Mouse (Mus musculus): Measurements from ENCODE around the gene Pax7. TPM values are rescaled to one million over a fixed set of nuclear protein-coding genes. Genes with fewer than 3 reads are reported as not detected.

The Pax7 gene
- total RNA-seq, 1 experiment: 0.09 TPM

DNA sequence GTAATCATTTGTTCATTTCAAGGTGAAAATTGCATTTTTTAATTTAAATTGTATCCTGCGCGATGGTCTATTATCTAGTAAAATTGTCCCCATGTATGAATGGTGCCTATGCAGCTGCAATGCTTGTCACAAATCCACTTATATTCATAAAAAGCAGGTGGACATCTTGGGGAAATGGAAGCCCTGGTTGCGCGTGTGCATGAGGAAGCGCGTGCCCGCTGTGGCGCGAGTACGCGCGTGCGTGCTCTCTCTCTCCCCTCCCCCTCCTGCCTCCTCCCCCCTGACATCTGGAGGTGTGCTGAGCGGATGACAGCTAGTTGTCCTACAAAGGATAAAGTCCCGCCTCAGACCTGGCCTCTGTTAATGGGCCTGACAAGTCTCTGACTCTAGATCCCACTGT, 107.9 kb downstream of the Pax7 start:
- H3K36me3 ChIP-seq (ENCODE audit: control insufficient read depth, insufficient read depth, low read length, poor library complexity, severe bottlenecking): no peaks in the 10 kb centered on the region
- DNase-seq (ENCODE audit: low read depth, low spot score): no peak
- H3K9me3 ChIP-seq (ENCODE audit: control insufficient read depth, insufficient read depth, low read depth, low read length): no peaks in the 10 kb centered on the region
- TF ChIP-seq MAFK (IDR thresholded peaks at IDR 0.05; ENCODE audit: insufficient read depth, low read depth, low read length) (no peak), ZNF384 (IDR thresholded peaks at IDR 0.05; ENCODE audit: low read depth, low read length) (no peak), ZC3H11A (IDR thresholded peaks at IDR 0.05; ENCODE audit: borderline replicate concordance, low read depth, low read length) (no peak), CHD2 (IDR thresholded peaks at IDR 0.05; ENCODE audit: low read depth, low read length) (no peak), HCFC1 (IDR thresholded peaks at IDR 0.05; ENCODE audit: borderline replicate concordance, insufficient read depth, low read length) (no peak)
- in situ Hi-C loops (cut with MboI; ENCODE audit: low sequenced_read_pairs in 2 of 2, unreplicated experiment in 2 of 2): no loop called here
- peaks cover 0 to 6% of the 10 kb centered on the region in 2 experiments; a peak in 3 of 4 replicates for H3K4me1 ChIP-seq (ENCODE audit: control insufficient read depth in 2 of 2, insufficient read depth in 2 of 2, low read length in 2 of 2, poor library complexity in 1 of 2)
- no peak overlapping the region for H3K9ac ChIP-seq (ENCODE audit: insufficient read depth, low read depth, low read length, poor library complexity, severe bottlenecking)
- H3K27ac ChIP-seq (ENCODE audit: insufficient read depth, low read depth, low read length, poor library complexity, severe bottlenecking): no peak overlapping the region
- H3K4me3 ChIP-seq (ENCODE audit: insufficient read depth in 1 of 2, low read depth in 1 of 2, low read length in 2 of 2, poor library complexity in 1 of 2, severe bottlenecking in 1 of 2): no peak overlapping the region

DNA sequence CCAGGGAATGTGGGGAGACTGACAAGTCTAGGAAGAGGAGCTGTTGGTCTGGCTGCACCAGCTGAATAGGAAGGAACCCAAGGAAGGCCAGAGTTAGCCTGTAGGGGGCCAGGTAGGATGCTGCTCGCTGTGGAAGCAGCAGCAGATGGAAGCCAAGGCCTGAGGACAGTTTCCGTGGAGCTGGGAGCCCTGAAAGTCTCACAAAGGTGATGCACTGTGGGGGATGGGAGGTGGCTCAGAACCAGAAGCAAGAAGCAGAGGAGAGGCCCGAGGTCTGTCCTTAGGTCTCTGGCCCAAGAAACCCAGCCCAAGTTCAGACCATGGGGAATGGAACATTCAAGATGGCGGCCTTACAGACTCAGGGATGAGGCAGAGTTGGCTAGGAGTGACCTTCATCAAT, 109.0 kb downstream of the Pax7 start:
- Histone ChIP-seq H3K4me1 (ENCODE audit: control insufficient read depth in 2 of 2, insufficient read depth in 2 of 2, low read length in 2 of 2, poor library complexity in 1 of 2) (peaks cover 0 to 6% of the 10 kb centered on the region in 2 experiments; a peak in 3 of 4 replicates), H3K9me3 (ENCODE audit: control insufficient read depth, insufficient read depth, low read depth, low read length) (no peaks in the 10 kb centered on the region), H3K9ac (ENCODE audit: insufficient read depth, low read depth, low read length, poor library complexity, severe bottlenecking) (no peak overlapping the region), H3K4me3 (ENCODE audit: insufficient read depth in 1 of 2, low read depth in 1 of 2, low read length in 2 of 2, poor library complexity in 1 of 2, severe bottlenecking in 1 of 2) (peak overlapping the region; percentile 0 to 29; a peak in 3 of 4 replicates), H3K27ac (ENCODE audit: insufficient read depth, low read depth, low read length, poor library complexity, severe bottlenecking) (no peak overlapping the region), H3K36me3 (ENCODE audit: control insufficient read depth, insufficient read depth, low read length, poor library complexity, severe bottlenecking) (no peaks in the 10 kb centered on the region)
- TF ChIP-seq ZNF384 (IDR thresholded peaks at IDR 0.05; ENCODE audit: low read depth, low read length): no peak
- no peak for TF ChIP-seq CHD2 (IDR thresholded peaks at IDR 0.05; ENCODE audit: low read depth, low read length)
- TF ChIP-seq ZC3H11A (IDR thresholded peaks at IDR 0.05; ENCODE audit: borderline replicate concordance, low read depth, low read length): no peak
- TF ChIP-seq MAFK (IDR thresholded peaks at IDR 0.05; ENCODE audit: insufficient read depth, low read depth, low read length): no peak
- TF ChIP-seq HCFC1 (IDR thresholded peaks at IDR 0.05; ENCODE audit: borderline replicate concordance, insufficient read depth, low read length): no peak
- DNase-seq (ENCODE audit: low read depth, low spot score): no peak
- in situ Hi-C loops (cut with MboI; ENCODE audit: low sequenced_read_pairs in 2 of 2, unreplicated experiment in 2 of 2): no loop called here

DNA sequence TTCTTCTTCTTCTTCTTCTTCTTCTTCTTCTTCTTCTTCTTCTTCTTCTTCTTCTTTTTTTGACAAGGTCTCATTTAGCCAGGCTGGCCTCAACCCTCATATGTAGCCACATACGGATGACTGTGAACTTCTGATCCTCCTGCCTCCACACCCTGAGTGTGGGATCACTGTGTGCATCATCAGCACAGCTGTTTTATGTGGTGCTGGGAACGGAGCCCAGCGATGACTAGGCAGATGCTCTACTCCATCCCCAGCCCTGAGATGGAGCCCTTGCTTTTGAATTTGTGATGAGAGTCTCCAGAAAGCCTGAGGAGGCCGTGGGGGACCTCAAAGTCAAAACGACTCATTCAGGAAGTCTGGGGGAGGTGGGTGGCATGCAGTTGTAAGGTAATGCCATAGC, 114.3 kb downstream of the Pax7 start:
- no peaks in the 10 kb centered on the region for H3K9me3 ChIP-seq (ENCODE audit: control insufficient read depth, insufficient read depth, low read depth, low read length)
- no peak for DNase-seq (ENCODE audit: low read depth, low spot score)
- in situ Hi-C loops (cut with MboI; ENCODE audit: low sequenced_read_pairs in 2 of 2, unreplicated experiment in 2 of 2): no loop called here
- H3K27ac ChIP-seq (ENCODE audit: insufficient read depth, low read depth, low read length, poor library complexity, severe bottlenecking): no peak overlapping the region
- TF ChIP-seq ZNF384 (IDR thresholded peaks at IDR 0.05; ENCODE audit: low read depth, low read length) (no peak), MAFK (IDR thresholded peaks at IDR 0.05; ENCODE audit: insufficient read depth, low read depth, low read length) (no peak), CHD2 (IDR thresholded peaks at IDR 0.05; ENCODE audit: low read depth, low read length) (no peak), ZC3H11A (IDR thresholded peaks at IDR 0.05; ENCODE audit: borderline replicate concordance, low read depth, low read length) (no peak), HCFC1 (IDR thresholded peaks at IDR 0.05; ENCODE audit: borderline replicate concordance, insufficient read depth, low read length) (no peak)
- no peak overlapping the region for H3K4me3 ChIP-seq (ENCODE audit: insufficient read depth in 1 of 2, low read depth in 1 of 2, low read length in 2 of 2, poor library complexity in 1 of 2, severe bottlenecking in 1 of 2)
- no peak overlapping the region for H3K9ac ChIP-seq (ENCODE audit: insufficient read depth, low read depth, low read length, poor library complexity, severe bottlenecking)
- no peaks in the 10 kb centered on the region for H3K4me1 ChIP-seq (ENCODE audit: control insufficient read depth in 2 of 2, insufficient read depth in 2 of 2, low read length in 2 of 2, poor library complexity in 1 of 2)
- no peaks in the 10 kb centered on the region for H3K36me3 ChIP-seq (ENCODE audit: control insufficient read depth, insufficient read depth, low read length, poor library complexity, severe bottlenecking)

DNA sequence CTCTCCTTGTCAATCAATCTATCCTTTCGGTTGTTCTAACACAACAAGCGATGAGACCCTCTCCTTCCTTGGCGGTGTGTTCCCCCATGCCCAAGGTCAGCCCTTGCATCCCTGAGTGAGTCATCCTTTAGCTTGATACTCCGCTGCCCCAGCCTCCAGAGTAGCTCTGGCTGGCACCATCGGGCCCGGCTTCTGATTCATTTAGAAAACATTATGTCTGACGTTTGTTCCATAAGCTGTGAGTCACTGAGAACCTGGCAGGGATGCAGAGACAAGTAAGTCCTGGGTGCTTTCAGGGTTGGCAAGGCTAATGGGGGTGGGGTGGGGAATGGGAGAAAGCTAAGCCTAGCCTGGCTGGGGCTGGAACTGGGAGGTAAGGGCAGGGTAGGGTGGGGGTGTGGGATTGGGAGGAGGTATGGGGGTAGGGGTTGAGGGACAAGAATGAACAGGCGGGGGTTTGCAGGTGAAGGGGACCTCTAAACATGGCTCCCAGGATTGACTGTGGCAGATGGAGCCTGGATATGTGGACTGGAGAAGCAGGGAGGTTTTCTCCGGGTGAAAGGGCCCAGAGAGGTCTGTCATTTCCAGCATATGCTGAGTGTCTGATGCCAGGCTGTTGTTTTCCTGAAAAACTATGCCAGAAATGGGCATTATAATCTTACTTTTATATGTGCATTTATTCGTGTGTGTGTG, 116.7 kb downstream of the Pax7 start:
- no peaks in the 10 kb centered on the region for H3K36me3 ChIP-seq (ENCODE audit: control insufficient read depth, insufficient read depth, low read length, poor library complexity, severe bottlenecking)
- in situ Hi-C loops (cut with MboI; ENCODE audit: low sequenced_read_pairs in 2 of 2, unreplicated experiment in 2 of 2): no loop called here
- DNase-seq (ENCODE audit: low read depth, low spot score): no peak
- H3K9ac ChIP-seq (ENCODE audit: insufficient read depth, low read depth, low read length, poor library complexity, severe bottlenecking): no peak overlapping the region
- no peak overlapping the region for H3K4me3 ChIP-seq (ENCODE audit: insufficient read depth in 1 of 2, low read depth in 1 of 2, low read length in 2 of 2, poor library complexity in 1 of 2, severe bottlenecking in 1 of 2)
- H3K4me1 ChIP-seq (ENCODE audit: control insufficient read depth in 2 of 2, insufficient read depth in 2 of 2, low read length in 2 of 2, poor library complexity in 1 of 2): no peaks in the 10 kb centered on the region
- H3K27ac ChIP-seq (ENCODE audit: insufficient read depth, low read depth, low read length, poor library complexity, severe bottlenecking): no peak overlapping the region
- TF ChIP-seq MAFK (IDR thresholded peaks at IDR 0.05; ENCODE audit: insufficient read depth, low read depth, low read length): no peak
- no peak for TF ChIP-seq ZC3H11A (IDR thresholded peaks at IDR 0.05; ENCODE audit: borderline replicate concordance, low read depth, low read length)
- TF ChIP-seq ZNF384 (IDR thresholded peaks at IDR 0.05; ENCODE audit: low read depth, low read length): no peak
- TF ChIP-seq CHD2 (IDR thresholded peaks at IDR 0.05; ENCODE audit: low read depth, low read length): no peak
- TF ChIP-seq HCFC1 (IDR thresholded peaks at IDR 0.05; ENCODE audit: borderline replicate concordance, insufficient read depth, low read length): no peak
- no peaks in the 10 kb centered on the region for H3K9me3 ChIP-seq (ENCODE audit: control insufficient read depth, insufficient read depth, low read depth, low read length)

Data from ES-E14 (cell line).